Mouse (Mus musculus): ENCODE data around the gene Ddn. TPM values are rescaled to one million over a fixed set of nuclear protein-coding genes. Genes with fewer than 3 reads are reported as not detected.

Ddn gene
- polyA plus RNA-seq, 1 experiment: 0.11 TPM

- Histone ChIP-seq H3K79me2 (ENCODE audit: control insufficient read depth, insufficient read depth) (peaks cover 32% of the 10 kb centered on the region), H3K4me3 (peak overlapping the region; percentile 83), H3K36me3 (ENCODE audit: control insufficient read depth, insufficient read depth) (peaks cover 34% of the 10 kb centered on the region), H3K27me3 (ENCODE audit: control insufficient read depth, insufficient read depth, insufficient read length) (no peaks in the 10 kb centered on the region), H3K4me2 (ENCODE audit: low read depth) (peak overlapping the region; percentile 98), H3ac (ENCODE audit: control insufficient read depth, insufficient read length) (no peak overlapping the region)
- no peak for TF ChIP-seq SRF (IDR thresholded peaks at IDR 0.05; ENCODE audit: control insufficient read depth, insufficient read length, low read depth)
- TF ChIP-seq USF1 (IDR thresholded peaks at IDR 0.05; ENCODE audit: low read depth): no peak
These were observed 23.1 kb upstream of the Ddn start for GRCm38 (mm10) chr15:98832161-98833058.

GRCm38 (mm10) chr15:98831684-98832035 lies 22.4 kb upstream of the Ddn start:
- H3ac ChIP-seq (ENCODE audit: control insufficient read depth, insufficient read length): peak overlapping the region; percentile 7
- peaks cover 26% of the 10 kb centered on the region for H3K36me3 ChIP-seq (ENCODE audit: control insufficient read depth, insufficient read depth)
- H3K4me3 ChIP-seq: peak overlapping the region; percentile 83

GRCm38 (mm10) chr15:98830736-98831683 lies 21.7 kb upstream of the Ddn start, which contains the start of gene Prkag1:
Gene Prkag1 (minus strand): TSS chr15:98831521.
- TF ChIP-seq REST (IDR thresholded peaks at IDR 0.05; ENCODE audit: insufficient read depth, insufficient read length) (peak; percentile 8), POLR2A (IDR thresholded peaks at IDR 0.05; ENCODE audit: insufficient read length, low read depth) (peak; percentile 84), MYOG (IDR thresholded peaks at IDR 0.05; ENCODE audit: control insufficient read depth in 1 of 3, insufficient read depth in 1 of 3, insufficient read length in 2 of 3, low read depth in 2 of 3) (peak in 1 of 3 experiments; percentile 59), CEBPB (IDR thresholded peaks at IDR 0.05; ENCODE audit: insufficient read depth, poor library complexity, severe bottlenecking) (peak; percentile 76), POLR2AphosphoS2 (IDR thresholded peaks at IDR 0.05; ENCODE audit: insufficient read length, low read depth) (peak; percentile 99), MAX (IDR thresholded peaks at IDR 0.05; ENCODE audit: low read depth) (no peak), SRF (IDR thresholded peaks at IDR 0.05; ENCODE audit: control insufficient read depth, insufficient read length, low read depth) (no peak), USF1 (IDR thresholded peaks at IDR 0.05; ENCODE audit: low read depth) (no peak), E2F4 (IDR thresholded peaks at IDR 0.05; ENCODE audit: insufficient read depth) (peak; percentile 58)
- Histone ChIP-seq H3K36me3 (ENCODE audit: control insufficient read depth, insufficient read depth) (peaks cover 20% of the 10 kb centered on the region), H3ac (ENCODE audit: control insufficient read depth, insufficient read length) (peak within 1 kb of the TSS; percentile 7), H3K79me2 (ENCODE audit: control insufficient read depth, insufficient read depth) (peaks cover 44% of the 10 kb centered on the region), H3K4me3 (peak within 1 kb of the TSS; percentile 83), H3K4me2 (ENCODE audit: low read depth) (peak within 1 kb of the TSS; percentile 98), H3K27me3 (ENCODE audit: control insufficient read depth, insufficient read depth, insufficient read length) (no peaks in the 10 kb centered on the region)

More at GRCm38 (mm10) chr15:98831684-98832035, 22.4 kb upstream of the Ddn start:
- Histone ChIP-seq H3K27me3 (ENCODE audit: control insufficient read depth, insufficient read depth, insufficient read length) (no peaks in the 10 kb centered on the region), H3K4me2 (ENCODE audit: low read depth) (peak overlapping the region; percentile 98), H3K79me2 (ENCODE audit: control insufficient read depth, insufficient read depth) (peaks cover 39% of the 10 kb centered on the region)
- TF ChIP-seq MYOD1 (IDR thresholded peaks at IDR 0.05; ENCODE audit: control insufficient read depth in 1 of 3, insufficient read length in 2 of 3, low read depth in 2 of 3) (no peak), CEBPB (IDR thresholded peaks at IDR 0.05; ENCODE audit: insufficient read depth, poor library complexity, severe bottlenecking) (no peak), REST (IDR thresholded peaks at IDR 0.05; ENCODE audit: insufficient read depth, insufficient read length) (no peak), USF1 (IDR thresholded peaks at IDR 0.05; ENCODE audit: low read depth) (no peak), POLR2A (IDR thresholded peaks at IDR 0.05; ENCODE audit: insufficient read length, low read depth) (no peak), MYOG (IDR thresholded peaks at IDR 0.05; ENCODE audit: control insufficient read depth in 1 of 3, insufficient read depth in 1 of 3, insufficient read length in 2 of 3, low read depth in 2 of 3) (no peak), TCF12 (IDR thresholded peaks at IDR 0.05; ENCODE audit: insufficient read depth, poor library complexity, severe bottlenecking) (no peak), E2F4 (IDR thresholded peaks at IDR 0.05; ENCODE audit: insufficient read depth) (no peak), TCF3 (IDR thresholded peaks at IDR 0.05; ENCODE audit: insufficient read length, low read depth) (no peak), POLR2AphosphoS2 (IDR thresholded peaks at IDR 0.05; ENCODE audit: insufficient read length, low read depth) (no peak), MAX (IDR thresholded peaks at IDR 0.05; ENCODE audit: low read depth) (no peak), SRF (IDR thresholded peaks at IDR 0.05; ENCODE audit: control insufficient read depth, insufficient read length, low read depth) (no peak)

GRCm38 (mm10) chr15:98827611-98828011 lies 18.3 kb upstream of the Ddn start:
- peaks cover 61% of the 10 kb centered on the region for H3K79me2 ChIP-seq (ENCODE audit: control insufficient read depth, insufficient read depth)
- H3K4me3 ChIP-seq: no peak overlapping the region
- H3K4me2 ChIP-seq (ENCODE audit: low read depth): no peak overlapping the region
- H3K36me3 ChIP-seq (ENCODE audit: control insufficient read depth, insufficient read depth): peaks cover 20% of the 10 kb centered on the region
- TF ChIP-seq SRF (IDR thresholded peaks at IDR 0.05; ENCODE audit: control insufficient read depth, insufficient read length, low read depth) (no peak), POLR2AphosphoS2 (IDR thresholded peaks at IDR 0.05; ENCODE audit: insufficient read length, low read depth) (no peak), MAX (IDR thresholded peaks at IDR 0.05; ENCODE audit: low read depth) (no peak), E2F4 (IDR thresholded peaks at IDR 0.05; ENCODE audit: insufficient read depth) (no peak), POLR2A (IDR thresholded peaks at IDR 0.05; ENCODE audit: insufficient read length, low read depth) (no peak)
- no peak overlapping the region for H3ac ChIP-seq (ENCODE audit: control insufficient read depth, insufficient read length)
- no peaks in the 10 kb centered on the region for H3K27me3 ChIP-seq (ENCODE audit: control insufficient read depth, insufficient read depth, insufficient read length)

Data from myocyte (in vitro differentiated cells).